Mouse (Mus musculus) frontal cortex, adult 2 months (tissue): ENCODE measurements around the gene Hibadh. TPM values are rescaled to one million over a fixed set of nuclear protein-coding genes. Genes with fewer than 3 reads are reported as not detected.

Experiments used
- DNase-seq, 2 experiments: peaks; one replicate each; pipeline ENCODE4 v3.0.0; 2022; ENCODE audit warnings: low spot score in 1 of 2; ENCODE audit errors: extremely low spot score in 1 of 2
- polyA plus RNA-seq: library from polyadenylated mRNA; depleted of rRNA; stranded (reverse); fragments of >200 nt; gene quantifications from 2 replicates; pipeline ENCODE4 v1.2.3, GENCODE M21; 2012

Gene Hibadh
- polyA plus RNA-seq, 1 experiment, result 73.7 TPM

GRCm38 (mm10) chr6:52639546-52640223, 504 bp downstream of the Hibadh start:
- DNase-seq, result peak; percentile 4 to 21

GRCm38 (mm10) chr6:52638471-52639185, 1.6 kb downstream of the Hibadh start:
- DNase-seq, result no peak

GRCm38 (mm10) chr6:52637337-52637736, 2.9 kb downstream of the Hibadh start:
- no peak for DNase-seq

GRCm38 (mm10) chr6:52635395-52635794, 4.8 kb downstream of the Hibadh start:
- DNase-seq, result no peak

GRCm38 (mm10) chr6:52630625-52631024, 9.6 kb downstream of the Hibadh start:
- no peak for DNase-seq

- DNase-seq, result no peak
Observed at GRCm38 (mm10) chr6:52629180-52629579, 11.0 kb downstream of the Hibadh start.

GRCm38 (mm10) chr6:52626735-52627134, 13.5 kb downstream of the Hibadh start:
- DNase-seq, result no peak

GRCm38 (mm10) chr6:52623741-52624140, 16.4 kb downstream of the Hibadh start:
- no peak for DNase-seq

- DNase-seq, result no peak
Observed at GRCm38 (mm10) chr6:52621731-52622480, 18.3 kb downstream of the Hibadh start.

- DNase-seq, result no peak
Observed at GRCm38 (mm10) chr6:52620090-52620489, 20.1 kb downstream of the Hibadh start.

- no peak for DNase-seq
Observed at GRCm38 (mm10) chr6:52609626-52610352, 30.4 kb downstream of the Hibadh start.

GRCm38 (mm10) chr6:52608121-52608520, 32.1 kb downstream of the Hibadh start:
- DNase-seq, result no peak

- no peak for DNase-seq
Observed at GRCm38 (mm10) chr6:52606746-52607347, 33.3 kb downstream of the Hibadh start.

GRCm38 (mm10) chr6:52601706-52602642, 38.2 kb downstream of the Hibadh start:
- DNase-seq, result no peak

GRCm38 (mm10) chr6:52601117-52601516, 39.1 kb downstream of the Hibadh start:
- peak in 1 of 2 experiments; percentile 74 for DNase-seq

GRCm38 (mm10) chr6:52594752-52595151, 45.4 kb downstream of the Hibadh start:
- no peak for DNase-seq

GRCm38 (mm10) chr6:52586564-52586963, 53.6 kb downstream of the Hibadh start:
- no peak for DNase-seq

GRCm38 (mm10) chr6:52584383-52584782, 55.8 kb downstream of the Hibadh start:
- peak; percentile 3 to 34 for DNase-seq

- no peak for DNase-seq
Observed at GRCm38 (mm10) chr6:52581081-52581480, 59.1 kb downstream of the Hibadh start.
